Mouse (Mus musculus): ENCODE data around the gene Gm49405. TPM values are rescaled to one million over a fixed set of nuclear protein-coding genes. Genes with fewer than 3 reads are reported as not detected.
A peak's percentile ranks its signal among the peaks of the same experiment; 100 is the strongest.

Gene Gm49405
- polyA plus RNA-seq, 1 experiment from 2014 or later, result 1.1 TPM

DNA sequence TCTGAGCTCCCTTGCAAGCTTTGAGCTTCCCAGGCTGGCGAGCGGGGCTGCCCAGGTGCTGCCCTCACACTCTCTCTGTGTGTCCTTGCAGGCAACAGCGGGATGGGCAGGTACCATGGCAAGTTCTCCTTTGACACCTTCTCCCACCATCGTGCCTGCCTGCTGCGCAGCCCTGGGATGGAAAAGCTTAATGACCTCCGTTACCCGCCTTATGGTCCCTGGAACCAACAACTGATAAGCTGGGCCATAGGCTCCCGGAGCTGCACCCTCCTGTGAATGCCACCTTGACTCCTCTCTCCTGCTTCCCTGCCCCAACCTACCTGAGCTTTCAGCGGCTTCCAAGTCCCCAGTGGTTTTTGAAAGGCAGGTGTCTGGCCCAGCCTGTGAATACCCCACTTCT, 19.5 kb upstream of the Gm49405 start:
- no peak for TF ChIP-seq EP300 (optimal IDR thresholded peaks at IDR 0.05)
- no peak for TF ChIP-seq CTCF (IDR thresholded peaks at IDR 0.05; ENCODE audit: low read depth)
- no peak overlapping the region for H3K4me3 ChIP-seq (ENCODE audit: low read depth, low read length)
- H3K9me3 ChIP-seq (ENCODE audit: control insufficient read depth, low read length), result no peaks in the 10 kb centered on the region
- H3K36me3 ChIP-seq (ENCODE audit: control insufficient read depth, insufficient read depth, low read length), result no peaks in the 10 kb centered on the region
- DNase-seq (ENCODE audit: low spot score) (no peak), ATAC-seq (ENCODE audit: low FRiP score, low TSS enrichment) (no peak)
- H3K4me1 ChIP-seq (replicated peaks; ENCODE audit: control insufficient read depth, insufficient read depth), result no peaks in the 10 kb centered on the region; the same call in 1 of the 2 replicates
- H3K9ac ChIP-seq (ENCODE audit: low read length), result no peak overlapping the region
- no peak overlapping the region for H3K4me2 ChIP-seq (replicated peaks; ENCODE audit: low read depth)
- no peak overlapping the region for H3K27ac ChIP-seq (replicated peaks)
- 74% methylated on average over 9 of the region's 9 CpGs for WGBS
- no peaks in the 10 kb centered on the region for H3K27me3 ChIP-seq (ENCODE audit: control insufficient read depth, insufficient read depth, low read length)

DNA sequence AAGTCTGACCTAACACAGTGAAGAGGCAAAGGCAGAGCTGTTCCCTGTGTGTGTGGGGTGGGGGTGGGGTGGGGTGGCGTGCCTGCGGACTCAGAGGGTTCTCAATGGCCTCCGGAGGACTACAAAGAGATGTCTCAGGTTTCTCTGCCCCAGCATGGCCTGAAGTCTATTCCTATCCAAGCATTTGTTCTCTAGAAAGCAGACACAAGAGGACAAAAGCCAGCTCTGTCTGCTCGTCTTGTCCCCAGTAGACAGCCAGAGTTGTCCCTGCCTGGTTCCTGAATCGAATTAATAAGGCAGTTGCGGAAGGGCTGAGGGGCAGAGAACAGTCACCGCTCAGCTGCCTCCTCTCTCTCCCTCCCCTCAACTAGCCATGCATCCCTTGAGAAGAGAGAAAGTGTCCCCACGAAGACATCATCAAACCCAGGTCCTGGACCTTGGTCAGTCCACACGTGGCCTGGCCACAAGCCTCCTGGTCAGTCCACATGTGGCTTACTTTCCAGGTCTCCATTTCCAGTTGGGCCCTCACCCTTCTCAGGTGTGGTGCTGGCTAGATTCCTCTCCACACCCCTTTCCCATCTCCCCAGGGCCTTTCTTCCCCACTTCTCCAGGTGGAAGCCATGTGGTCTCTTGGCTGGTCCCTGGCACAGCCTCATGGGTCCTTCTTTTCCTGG, 16.8 kb upstream of the Gm49405 start:
- Histone ChIP-seq H3K4me2 (replicated peaks; ENCODE audit: low read depth) (no peak overlapping the region), H3K9ac (ENCODE audit: low read length) (no peak overlapping the region), H3K36me3 (ENCODE audit: control insufficient read depth, insufficient read depth, low read length) (no peaks in the 10 kb centered on the region), H3K4me3 (ENCODE audit: low read depth, low read length) (no peak overlapping the region), H3K27ac (replicated peaks) (no peak overlapping the region), H3K27me3 (ENCODE audit: control insufficient read depth, insufficient read depth, low read length) (no peaks in the 10 kb centered on the region), H3K4me1 (replicated peaks; ENCODE audit: control insufficient read depth, insufficient read depth) (peaks cover 5% of the 10 kb centered on the region; the same call in 1 of the 2 replicates), H3K9me3 (ENCODE audit: control insufficient read depth, low read length) (no peaks in the 10 kb centered on the region)
- TF ChIP-seq CTCF (IDR thresholded peaks at IDR 0.05; ENCODE audit: low read depth) (no peak), EP300 (optimal IDR thresholded peaks at IDR 0.05) (no peak)
- DNase-seq (ENCODE audit: low spot score), result no peak
- no peak for ATAC-seq (ENCODE audit: low FRiP score, low TSS enrichment)
- 59% methylated on average over 9 of the region's 9 CpGs for WGBS

DNA sequence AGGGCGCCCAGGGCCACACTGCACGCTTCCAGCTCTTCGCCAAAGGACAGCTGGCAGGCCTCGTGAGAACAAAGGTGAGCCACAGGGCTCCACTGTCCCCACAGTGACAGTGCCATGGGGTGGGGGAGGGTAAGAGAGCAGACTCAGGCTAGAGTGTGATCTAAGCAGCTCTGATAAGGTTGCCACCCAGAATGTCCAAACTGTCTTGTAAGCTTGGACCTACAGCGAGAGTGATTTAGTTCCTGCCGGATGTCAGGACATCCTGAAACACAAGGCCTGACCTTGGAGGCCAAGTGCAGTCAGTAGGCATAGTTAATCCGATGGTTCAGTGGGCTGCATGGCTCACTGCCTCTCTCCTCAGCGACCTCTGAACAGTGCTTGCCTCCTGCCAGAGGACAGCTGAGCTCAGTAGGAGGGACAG, 15.2 kb upstream of the Gm49405 start:
- Histone ChIP-seq H3K27ac (replicated peaks) (peak overlapping the region; percentile 45; the same call in 1 of the 2 replicates), H3K36me3 (ENCODE audit: control insufficient read depth, insufficient read depth, low read length) (no peaks in the 10 kb centered on the region), H3K9me3 (ENCODE audit: control insufficient read depth, low read length) (no peaks in the 10 kb centered on the region), H3K4me1 (replicated peaks; ENCODE audit: control insufficient read depth, insufficient read depth) (peaks cover 5% of the 10 kb centered on the region; the same call in 1 of the 2 replicates), H3K4me2 (replicated peaks; ENCODE audit: low read depth) (no peak overlapping the region), H3K9ac (ENCODE audit: low read length) (no peak overlapping the region), H3K27me3 (ENCODE audit: control insufficient read depth, insufficient read depth, low read length) (no peaks in the 10 kb centered on the region), H3K4me3 (ENCODE audit: low read depth, low read length) (no peak overlapping the region)
- 36% methylated on average over 8 of the region's 8 CpGs for WGBS
- no peak for TF ChIP-seq EP300 (optimal IDR thresholded peaks at IDR 0.05)
- no peak for TF ChIP-seq CTCF (IDR thresholded peaks at IDR 0.05; ENCODE audit: low read depth)
- no peak for ATAC-seq (ENCODE audit: low FRiP score, low TSS enrichment)
- DNase-seq (ENCODE audit: low spot score), result no peak

DNA sequence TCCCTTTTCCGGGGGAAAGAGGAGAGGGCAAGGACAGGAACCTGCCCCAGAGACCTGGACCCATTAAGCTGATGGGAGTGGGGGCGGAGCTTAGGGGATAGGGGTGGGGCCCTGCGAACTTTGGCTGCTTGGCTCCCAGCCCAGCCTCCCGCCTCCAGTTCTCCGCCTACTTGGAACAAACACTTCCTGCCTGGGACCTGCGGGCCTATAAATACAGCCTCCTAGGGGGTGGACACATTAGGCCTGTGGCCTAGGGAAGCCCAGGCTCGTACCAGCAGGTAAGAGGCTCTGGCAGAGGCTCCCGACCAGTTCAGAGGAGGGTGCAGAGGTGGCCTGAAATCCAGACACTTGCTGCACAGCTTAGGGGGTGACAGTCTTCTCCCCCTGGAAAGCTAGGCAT, 14.1 kb upstream of the Gm49405 start, which contains the start of gene Acy3:
Gene Acy3 (plus strand): TSS at position 237 of the 400 bp plus-strand sequence.
- peak within 1 kb of the TSS; percentile 0 for H3K4me2 ChIP-seq (replicated peaks; ENCODE audit: low read depth)
- peak within 1 kb of the TSS; percentile 49 for H3K9ac ChIP-seq (ENCODE audit: low read length)
- H3K4me1 ChIP-seq (replicated peaks; ENCODE audit: control insufficient read depth, insufficient read depth), result peaks cover 5% of the 10 kb centered on the region; the same call in 1 of the 2 replicates
- WGBS, result 5% methylated on average over 8 of the region's 8 CpGs
- H3K4me3 ChIP-seq (ENCODE audit: low read depth, low read length), result no peak within 1 kb of the TSS
- ATAC-seq (ENCODE audit: low FRiP score, low TSS enrichment), result peak; percentile 86
- H3K27ac ChIP-seq (replicated peaks), result peak within 1 kb of the TSS; percentile 77
- no peaks in the 10 kb centered on the region for H3K36me3 ChIP-seq (ENCODE audit: control insufficient read depth, insufficient read depth, low read length)
- TF ChIP-seq CTCF (IDR thresholded peaks at IDR 0.05; ENCODE audit: low read depth), result no peak
- TF ChIP-seq EP300 (optimal IDR thresholded peaks at IDR 0.05), result no peak
- no peaks in the 10 kb centered on the region for H3K27me3 ChIP-seq (ENCODE audit: control insufficient read depth, insufficient read depth, low read length)
- H3K9me3 ChIP-seq (ENCODE audit: control insufficient read depth, low read length), result no peaks in the 10 kb centered on the region
- peak; percentile 91 for DNase-seq (ENCODE audit: low spot score)

DNA sequence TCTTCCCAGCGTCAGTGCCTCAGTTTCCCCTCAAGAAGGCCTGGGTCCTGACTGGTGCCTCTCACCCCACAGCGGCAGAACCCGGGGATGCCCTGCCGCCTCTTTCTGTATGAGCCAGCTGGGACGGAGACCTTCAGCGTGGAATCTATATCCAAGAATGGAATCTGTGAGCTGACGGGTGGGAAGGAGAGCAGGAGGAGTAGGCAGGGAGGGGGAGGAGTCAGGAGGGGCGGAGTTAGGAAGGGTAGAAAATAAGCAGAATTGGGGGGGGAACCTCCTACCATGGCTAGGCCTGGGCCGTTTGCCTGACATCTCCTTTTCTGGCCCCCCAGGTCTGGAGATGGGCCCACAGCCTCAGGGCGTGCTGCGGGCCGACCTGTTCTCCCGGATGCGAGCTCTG, 12.4 kb upstream of the Gm49405 start:
- TF ChIP-seq CTCF (IDR thresholded peaks at IDR 0.05; ENCODE audit: low read depth) (no peak), EP300 (optimal IDR thresholded peaks at IDR 0.05) (no peak)
- peaks cover 5% of the 10 kb centered on the region; the same call in 1 of the 2 replicates for H3K4me1 ChIP-seq (replicated peaks; ENCODE audit: control insufficient read depth, insufficient read depth)
- no peak overlapping the region for H3K4me3 ChIP-seq (ENCODE audit: low read depth, low read length)
- no peaks in the 10 kb centered on the region for H3K9me3 ChIP-seq (ENCODE audit: control insufficient read depth, low read length)
- no peaks in the 10 kb centered on the region for H3K27me3 ChIP-seq (ENCODE audit: control insufficient read depth, insufficient read depth, low read length)
- H3K4me2 ChIP-seq (replicated peaks; ENCODE audit: low read depth), result no peak overlapping the region
- DNase-seq (ENCODE audit: low spot score) (no peak), ATAC-seq (ENCODE audit: low FRiP score, low TSS enrichment) (no peak)
- no peak overlapping the region for H3K9ac ChIP-seq (ENCODE audit: low read length)
- 82% methylated on average over 14 of the region's 14 CpGs for WGBS
- H3K36me3 ChIP-seq (ENCODE audit: control insufficient read depth, insufficient read depth, low read length), result no peaks in the 10 kb centered on the region
- no peak overlapping the region for H3K27ac ChIP-seq (replicated peaks)

DNA sequence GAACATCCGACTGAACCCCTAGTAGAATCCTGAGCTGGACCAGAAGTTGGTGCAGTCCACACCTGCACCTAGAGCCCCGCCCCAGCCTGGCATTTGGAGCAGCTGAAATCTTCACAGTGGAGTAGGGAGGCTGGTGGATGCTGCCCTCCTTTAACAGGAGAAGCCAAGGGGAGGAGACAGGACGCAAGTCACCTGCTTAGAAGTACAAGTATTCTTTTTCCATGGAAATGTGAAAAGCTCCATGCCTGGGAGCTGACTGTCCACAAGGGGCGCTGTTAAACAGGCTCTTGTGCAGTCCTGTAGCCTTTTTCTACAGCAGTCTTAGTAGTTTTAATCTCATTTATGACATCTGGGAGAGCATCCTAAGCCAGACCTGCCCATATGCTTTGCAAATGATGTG, 11.7 kb upstream of the Gm49405 start:
- Histone ChIP-seq H3K27me3 (ENCODE audit: control insufficient read depth, insufficient read depth, low read length) (no peaks in the 10 kb centered on the region), H3K4me2 (replicated peaks; ENCODE audit: low read depth) (no peak overlapping the region), H3K9me3 (ENCODE audit: control insufficient read depth, low read length) (no peaks in the 10 kb centered on the region), H3K27ac (replicated peaks) (no peak overlapping the region), H3K4me1 (replicated peaks; ENCODE audit: control insufficient read depth, insufficient read depth) (peaks cover 5% of the 10 kb centered on the region; the same call in 1 of the 2 replicates), H3K4me3 (ENCODE audit: low read depth, low read length) (no peak overlapping the region), H3K9ac (ENCODE audit: low read length) (no peak overlapping the region), H3K36me3 (ENCODE audit: control insufficient read depth, insufficient read depth, low read length) (no peaks in the 10 kb centered on the region)
- no peak for ATAC-seq (ENCODE audit: low FRiP score, low TSS enrichment)
- 84% methylated on average over 4 of the region's 4 CpGs for WGBS
- no peak for DNase-seq (ENCODE audit: low spot score)
- peak; percentile 47 for TF ChIP-seq CTCF (IDR thresholded peaks at IDR 0.05; ENCODE audit: low read depth)
- no peak for TF ChIP-seq EP300 (optimal IDR thresholded peaks at IDR 0.05)
